Mouse (Mus musculus): ENCODE results near the gene Nxpe5.

- TF ChIP-seq POLR2A (IDR thresholded peaks at IDR 0.05; ENCODE audit: low read depth, low read length) (no peak), CTCF (conservative IDR thresholded peaks at IDR 0.05; ENCODE audit: insufficient read depth, insufficient read length, low read depth, low read length) (no peak)
These were observed 35.1 kb downstream of the Nxpe5 start for GRCm38 (mm10) chr5:138260834-138261233.

Measured in kidney, adult 2 months (tissue).